Mouse (Mus musculus) lung, postnatal 0 days (tissue): ENCODE results near the gene Zfp36. TPM values are rescaled to one million over a fixed set of nuclear protein-coding genes. Genes with fewer than 3 reads are reported as not detected.

Experiments
- ATAC-seq: fragments of 200-750 bp; cut with Nextera tagmentation; 2 replicates; pipeline ENCODE4 v1.8.0; 2017; ENCODE audit warnings: moderate library complexity
- DNase-seq: peaks from one replicate; pipeline ENCODE4 v3.0.0-alpha.2; 2016; ENCODE audit warnings: low spot score
- H3K27ac ChIP-seq: fragments of 300-500 bp; sonication (generic); 2 replicates; pipeline ENCODE4 v1.5.1; 2014; ENCODE audit warnings: antibody characterized with exemption, mild to moderate bottlenecking, low read length, mixed read lengths
- H3K27me3 ChIP-seq: fragments of 300-500 bp; sonication (generic); replicated peaks from 2 replicates; pipeline ENCODE4 v1.6.1; 2014; ENCODE audit warnings: low read length, mixed read lengths; ENCODE audit not compliant: insufficient read depth
- H3K36me3 ChIP-seq: fragments of 300-500 bp; sonication (generic); 2 replicates; pipeline ENCODE4 v1.6.1; 2014; ENCODE audit warnings: low read length, mixed read lengths; ENCODE audit not compliant: insufficient read depth
- H3K4me1 ChIP-seq: fragments of 300-500 bp; sonication (generic); 2 replicates; pipeline ENCODE4 v1.6.1; 2014; ENCODE audit warnings: antibody characterized with exemption, low read depth, low read length, mixed read lengths; ENCODE audit not compliant: insufficient read depth
- H3K4me2 ChIP-seq: fragments of 300-500 bp; sonication (generic); replicated peaks from 2 replicates; pipeline ENCODE4 v1.6.1; 2014; ENCODE audit warnings: low read depth, mild to moderate bottlenecking, low read length, moderate library complexity, mixed read lengths
- H3K4me3 ChIP-seq: fragments of 300-500 bp; sonication (generic); 2 replicates; pipeline ENCODE4 v1.5.1; 2014; ENCODE audit warnings: low read depth, low read length
- H3K9ac ChIP-seq: fragments of 300-500 bp; sonication (generic); replicated peaks from 2 replicates; pipeline ENCODE4 v1.6.1; 2014; ENCODE audit warnings: low read depth, mild to moderate bottlenecking
- H3K9me3 ChIP-seq: fragments of 300-500 bp; sonication (generic); 2 replicates; pipeline ENCODE4 v1.6.1; 2016; ENCODE audit warnings: low read length, mixed read lengths
- CTCF ChIP-seq: IDR thresholded peaks from 2 replicates; pipeline ENCODE4 v1.5.1; 2016; ENCODE audit warnings: antibody characterized with exemption, mild to moderate bottlenecking
- EP300 ChIP-seq: IDR thresholded peaks from 2 replicates; pipeline ENCODE4 v1.6.1; 2016; ENCODE audit warnings: antibody characterized with exemption, mild to moderate bottlenecking, control low read depth
- WGBS: fragments of 180-500 bp; shearing (Covaris S2); extraction: QIAGEN DNeasy Blood & Tissue Kit; methylation state at CpG from one replicate; pipeline ENCODE4 v1.1.7; 2014; 5-methylcytosine and 5-hydroxymethylcytosine counted together
- polyA plus RNA-seq: library from polyadenylated mRNA; unstranded; fragments of >200 nt; fragmentation: Nextera tagmentation; extraction: Ambion mirVana; gene quantifications from 2 replicates; pipeline ENCODE4 v1.2.1, GENCODE M21; 2015

Gene Zfp36
- polyA plus RNA-seq, 1 experiment from 2014 or later = 48.3 TPM

DNA sequence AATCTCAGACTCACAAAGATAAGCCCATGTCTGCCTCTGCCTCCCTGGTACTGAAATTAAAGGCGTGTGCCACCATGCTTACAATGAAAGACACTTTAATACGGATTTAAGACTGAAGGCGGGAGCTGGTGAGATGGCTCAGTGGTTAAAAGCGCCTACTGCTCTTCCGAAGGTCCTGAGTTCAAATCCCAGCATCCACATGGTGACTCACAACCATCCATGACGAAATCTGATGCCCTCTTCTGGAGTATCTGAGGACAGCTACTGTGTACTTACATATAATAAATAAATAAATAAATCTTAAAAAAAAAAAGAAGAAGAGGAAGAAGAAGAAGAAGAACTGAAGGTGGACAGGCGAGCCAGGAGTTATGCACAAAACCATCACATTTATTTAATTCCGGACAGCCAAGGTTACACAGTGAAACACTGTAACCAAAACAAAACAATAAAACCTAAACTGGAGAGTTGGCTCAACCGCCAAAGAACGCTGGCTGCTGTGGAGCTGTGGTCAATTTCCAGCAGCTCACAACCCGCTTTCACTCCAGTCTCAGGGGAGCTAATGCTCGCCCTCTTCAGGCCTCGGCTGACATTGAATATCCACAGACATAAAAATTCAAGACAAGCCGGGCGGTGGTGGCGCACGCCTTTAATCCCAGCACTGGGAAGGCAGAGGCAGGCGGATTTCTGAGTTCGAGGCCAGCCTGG lies 40.7 kb downstream of the Zfp36 start:
- peak overlapping the region; percentile 96 for H3K4me3 ChIP-seq
- DNase-seq = peak; percentile 71

DNA sequence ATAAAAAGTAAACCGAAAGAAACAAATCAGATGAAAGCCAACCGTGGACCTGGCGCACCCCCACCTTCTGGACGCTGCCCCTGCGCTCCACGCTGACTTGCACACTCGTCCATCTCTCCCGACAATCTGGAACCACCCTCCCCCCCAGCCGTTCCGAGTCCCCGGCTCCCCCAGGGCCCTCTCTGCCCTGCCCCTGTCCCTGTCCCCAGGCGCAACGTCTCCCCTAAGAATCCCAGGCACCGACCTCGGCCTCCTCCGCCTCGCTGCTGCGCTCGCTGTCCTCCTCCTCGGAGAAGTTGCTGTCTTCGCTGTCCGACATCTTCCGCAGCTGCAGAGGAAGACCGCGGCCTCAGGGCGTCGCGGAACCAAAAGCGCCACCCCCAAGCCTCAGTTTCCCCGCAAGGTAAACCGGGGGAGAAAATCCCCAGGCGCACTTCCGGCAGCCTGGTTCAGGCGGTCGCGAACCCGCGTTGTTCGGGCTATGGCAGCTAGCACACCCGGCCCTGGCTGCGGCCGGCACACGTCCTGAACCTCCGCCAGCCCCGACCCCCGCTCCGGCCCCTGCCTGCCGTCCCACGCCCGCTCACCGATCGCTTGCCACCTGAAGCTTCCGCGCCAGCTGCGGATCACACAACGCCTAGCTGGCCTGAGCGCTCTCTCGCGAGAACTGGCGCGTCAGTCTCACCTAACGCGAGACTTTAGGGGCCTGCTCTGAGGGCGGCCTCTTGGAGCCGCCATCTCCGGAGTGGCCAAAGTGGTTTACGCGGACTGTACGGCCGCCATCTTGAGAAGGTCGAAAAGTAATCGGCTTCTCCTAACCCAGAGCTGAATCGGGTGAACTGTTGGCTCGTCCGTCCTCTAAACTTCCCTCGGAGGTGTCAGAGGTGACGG lies 41.7 kb downstream of the Zfp36 start, which contains the start of gene Supt5:
TSS of gene Supt5 (minus strand) at position 639 of the 891 bp plus-strand sequence.
- H3K9ac ChIP-seq = peak within 1 kb of the TSS; percentile 99
- no peaks in the 10 kb centered on the region for H3K27me3 ChIP-seq
- peak within 1 kb of the TSS; percentile 96 for H3K4me3 ChIP-seq
- ATAC-seq (peak; percentile 100), DNase-seq (peak; percentile 99)
- H3K36me3 ChIP-seq = no peaks in the 10 kb centered on the region
- no peaks in the 10 kb centered on the region for H3K4me1 ChIP-seq
- H3K27ac ChIP-seq = peak within 1 kb of the TSS; percentile 95
- TF ChIP-seq EP300 (peak; percentile 93), CTCF (no peak)
- peak within 1 kb of the TSS; percentile 88 for H3K4me2 ChIP-seq
- no peaks in the 10 kb centered on the region for H3K9me3 ChIP-seq
- WGBS = under 1% methylated on average over 73 of the region's 77 CpGs

More for the DNA sequence above, 40.7 kb downstream of the Zfp36 start:
- H3K9me3 ChIP-seq = no peaks in the 10 kb centered on the region
- H3K4me1 ChIP-seq = no peaks in the 10 kb centered on the region
- TF ChIP-seq EP300 (no peak), CTCF (peak; percentile 51)
- WGBS = 68% methylated on average over 19 of the region's 19 CpGs
- peak overlapping the region; percentile 52; the same call in 1 of the 2 replicates for H3K9ac ChIP-seq
- no peaks in the 10 kb centered on the region for H3K36me3 ChIP-seq
- no peaks in the 10 kb centered on the region for H3K27me3 ChIP-seq
- H3K27ac ChIP-seq = peak overlapping the region; percentile 95
- peak overlapping the region; percentile 88 for H3K4me2 ChIP-seq
- 0 out of 2 replicates have a peak, but pooled peaks have one; percentile 8 for ATAC-seq

DNA sequence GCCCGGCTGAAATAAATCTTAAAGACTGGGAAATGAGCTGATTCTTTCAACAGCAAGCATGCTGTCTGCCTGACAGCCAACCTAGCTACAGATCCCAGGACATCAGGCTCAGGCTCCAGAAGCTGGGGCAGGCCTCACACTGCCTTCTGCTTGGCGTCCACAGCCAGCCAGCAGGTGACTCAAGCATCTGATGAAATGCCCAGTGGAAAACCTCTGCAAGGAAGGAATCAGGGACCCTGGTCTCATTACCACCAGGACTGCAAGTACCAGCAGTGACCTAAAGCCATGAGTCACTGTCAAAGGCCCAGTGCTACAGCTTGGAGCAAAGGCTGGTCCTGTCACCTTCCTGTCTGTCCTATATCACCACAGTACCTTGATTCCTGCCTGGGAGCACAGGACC lies 44.6 kb downstream of the Zfp36 start:
- DNase-seq (no peak), ATAC-seq (no peak)
- Histone ChIP-seq H3K27me3 (no peaks in the 10 kb centered on the region), H3K4me3 (no peak overlapping the region), H3K9ac (no peak overlapping the region), H3K36me3 (0 out of 2 replicates have a peak, but pooled peaks cover 3% of the 10 kb centered on the region), H3K4me1 (no peaks in the 10 kb centered on the region), H3K27ac (no peak overlapping the region), H3K4me2 (no peak overlapping the region), H3K9me3 (no peaks in the 10 kb centered on the region)
- 98% methylated on average over 2 of the region's 2 CpGs for WGBS
- TF ChIP-seq EP300 (no peak), CTCF (no peak)

DNA sequence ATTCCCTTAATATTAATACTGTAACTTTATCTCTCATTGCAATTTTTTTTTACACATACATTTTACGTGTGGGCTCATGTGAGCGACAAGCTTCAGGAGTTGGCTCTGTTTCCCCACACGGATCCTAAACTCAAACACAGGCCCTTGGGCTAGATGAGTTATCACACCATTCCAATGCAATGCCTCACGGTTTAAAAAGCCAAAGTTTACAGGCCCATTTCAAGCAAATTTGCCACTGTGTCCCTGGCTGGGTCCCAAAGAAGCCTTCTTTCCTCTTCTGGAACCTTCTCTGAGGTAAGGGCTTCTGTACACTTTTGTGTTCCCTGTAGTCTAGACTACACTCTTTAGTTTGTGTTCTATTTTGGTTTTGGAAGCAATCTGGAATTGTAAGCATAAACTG lies 45.5 kb downstream of the Zfp36 start:
- no peak overlapping the region for H3K4me2 ChIP-seq
- 80% methylated on average over 4 of the region's 4 CpGs for WGBS
- no peak overlapping the region for H3K27ac ChIP-seq
- no peak overlapping the region for H3K9ac ChIP-seq
- H3K9me3 ChIP-seq = no peaks in the 10 kb centered on the region
- DNase-seq (peak; percentile 14), ATAC-seq (no peak)
- H3K36me3 ChIP-seq = 0 out of 2 replicates have a peak, but pooled peaks cover 7% of the 10 kb centered on the region
- H3K4me1 ChIP-seq = no peaks in the 10 kb centered on the region
- TF ChIP-seq EP300 (no peak), CTCF (no peak)
- H3K27me3 ChIP-seq = no peaks in the 10 kb centered on the region
- H3K4me3 ChIP-seq = no peak overlapping the region

DNA sequence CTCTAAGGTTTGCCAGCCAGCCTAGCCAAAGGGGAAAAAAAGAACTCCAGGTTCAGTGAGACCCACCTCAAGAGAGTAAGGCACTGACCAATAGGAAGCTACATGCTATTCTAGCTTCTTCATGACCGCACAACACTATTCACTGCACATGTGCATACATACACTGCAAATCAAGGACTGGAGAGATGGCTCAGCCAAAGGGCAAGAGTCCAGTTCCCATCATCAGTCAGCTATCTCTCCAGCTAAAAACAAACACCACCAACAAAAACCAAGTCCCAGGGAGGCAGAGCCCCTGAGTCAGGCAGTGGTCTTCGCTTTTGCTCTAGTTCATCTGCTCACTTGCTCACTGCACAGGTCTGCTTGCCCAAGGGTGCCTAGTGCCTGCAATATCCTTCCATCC lies 51.8 kb downstream of the Zfp36 start:
- DNase-seq (no peak), ATAC-seq (no peak)
- H3K27ac ChIP-seq = no peak overlapping the region
- TF ChIP-seq CTCF = no peak
- no peak for TF ChIP-seq EP300
- no peaks in the 10 kb centered on the region for H3K9me3 ChIP-seq
- H3K27me3 ChIP-seq = no peaks in the 10 kb centered on the region
- no peak overlapping the region for H3K9ac ChIP-seq
- H3K4me1 ChIP-seq = no peaks in the 10 kb centered on the region
- WGBS = 98% methylated on average over 2 of the region's 2 CpGs
- no peak overlapping the region for H3K4me2 ChIP-seq
- H3K36me3 ChIP-seq = peaks cover 53% of the 10 kb centered on the region
- no peak overlapping the region for H3K4me3 ChIP-seq

Other genes starting within 250 kb of the Zfp36 start
- gene Fbl, start 210.5 kb downstream of the Zfp36 start, polyA plus RNA-seq = 36.1 and 37.2 TPM in 2 replicates
- 11.6 and 12.2 TPM in 2 replicates for gene Dyrk1b, start 200.8 kb downstream of the Zfp36 start, polyA plus RNA-seq
- gene Eid2, start 112.4 kb downstream of the Zfp36 start, polyA plus RNA-seq = 3.0 and 4.3 TPM in 2 replicates
- 12.1 and 12.9 TPM in 2 replicates for gene Eid2b, start 102.5 kb downstream of the Zfp36 start, polyA plus RNA-seq
- gene Selenov, start 89.1 kb downstream of the Zfp36 start, polyA plus RNA-seq = 0.10 and 0.18 TPM in 2 replicates
- 0.10 and 0.24 TPM in 2 replicates for gene Dll3, start 78.0 kb downstream of the Zfp36 start, polyA plus RNA-seq
- gene Timm50, start 68.2 kb downstream of the Zfp36 start, polyA plus RNA-seq = 51.8 and 54.8 TPM in 2 replicates
- gene Supt5, start 41.5 kb downstream of the Zfp36 start, polyA plus RNA-seq = 39.7 and 41.0 TPM in 2 replicates
- 623 and 695 TPM in 2 replicates for gene Rps16, start 29.6 kb downstream of the Zfp36 start, polyA plus RNA-seq
- 22.4 and 26.7 TPM in 2 replicates for gene Plekhg2, start 7.7 kb downstream of the Zfp36 start, polyA plus RNA-seq
- gene Med29, start 12.5 kb upstream of the Zfp36 start, polyA plus RNA-seq = 29.9 and 30.2 TPM in 2 replicates
- gene Paf1, start 12.7 kb upstream of the Zfp36 start, polyA plus RNA-seq = 49.1 and 55.0 TPM in 2 replicates
- gene Gmfg, start 57.2 kb upstream of the Zfp36 start, polyA plus RNA-seq = 81.0 and 83.1 TPM in 2 replicates
- 0.97 and 1.4 TPM in 2 replicates for gene Lrfn1, start 71.7 kb upstream of the Zfp36 start, polyA plus RNA-seq
- gene Ifnl2, start 130.2 kb upstream of the Zfp36 start, polyA plus RNA-seq = not detected in 2 replicates
- gene Ifnl3, start 142.6 kb upstream of the Zfp36 start, polyA plus RNA-seq = not detected in 2 replicates
- not detected in 2 replicates for gene Sycn, start 160.6 kb upstream of the Zfp36 start, polyA plus RNA-seq
- gene Nccrp1, start 167.0 kb upstream of the Zfp36 start, polyA plus RNA-seq = not detected in 2 replicates
- 12.9 and 13.4 TPM in 2 replicates for gene Samd4b, start 217.9 kb upstream of the Zfp36 start, polyA plus RNA-seq
- gene Pak4, start 217.9 kb upstream of the Zfp36 start, polyA plus RNA-seq = 36.3 and 38.2 TPM in 2 replicates